Mouse (Mus musculus): ENCODE results near the gene 1700086D15Rik.

The 1700086D15Rik gene

GRCm38 (mm10) chr11:65135251-65135739 lies 24.4 kb downstream of the 1700086D15Rik start:
- no peak for DNase-seq (ENCODE audit: low spot score in 2 of 2)

- DNase-seq (ENCODE audit: low spot score in 2 of 2), result no peak
Measured at GRCm38 (mm10) chr11:65133661-65134060, 26.0 kb downstream of the 1700086D15Rik start.

- DNase-seq (ENCODE audit: low spot score in 2 of 2), result no peak
Measured at GRCm38 (mm10) chr11:65129110-65129509, 30.6 kb downstream of the 1700086D15Rik start.

DNA sequence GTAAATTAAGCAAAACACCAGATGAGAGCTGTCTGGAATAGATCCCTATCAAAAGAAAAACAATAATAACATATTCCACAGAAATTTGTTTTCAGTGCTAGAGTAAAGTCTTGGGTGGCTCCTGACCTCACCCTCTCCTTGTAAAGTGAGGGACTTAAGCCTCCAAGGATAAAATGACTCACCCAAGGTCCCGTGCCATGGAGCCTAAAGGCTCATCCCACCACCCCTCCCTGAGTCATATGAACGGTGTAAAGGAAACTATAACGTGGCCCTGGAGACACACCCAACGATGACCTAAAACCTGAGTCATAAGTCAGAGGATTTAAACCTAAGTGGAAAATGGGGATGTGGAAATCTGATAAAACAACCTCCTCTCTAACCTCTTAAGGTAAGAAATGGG lies 31.0 kb downstream of the 1700086D15Rik start:
- no peak for DNase-seq (ENCODE audit: low spot score in 2 of 2)

DNA sequence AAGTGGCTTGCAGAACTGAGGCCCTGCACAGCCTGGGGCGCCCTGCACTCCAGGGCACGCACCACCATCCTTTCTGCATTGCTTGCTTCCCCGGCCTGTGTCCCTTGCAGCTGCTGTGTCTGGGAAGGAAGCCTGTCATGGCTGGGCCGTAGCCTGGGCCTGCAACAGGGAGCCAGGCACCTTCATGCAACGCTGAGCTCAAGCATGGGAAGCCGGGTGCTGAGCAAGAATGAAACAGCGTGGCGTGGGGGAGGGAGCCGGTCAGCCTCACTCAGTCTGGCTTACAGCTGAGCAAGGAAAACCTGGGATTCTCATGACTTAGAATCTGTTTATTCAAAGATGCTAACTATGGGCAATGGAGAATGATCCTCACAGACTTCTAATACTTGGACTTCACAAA lies 33.1 kb downstream of the 1700086D15Rik start:
- no peak for DNase-seq (ENCODE audit: low spot score in 2 of 2)

- peak; percentile 35 to 68 for DNase-seq (ENCODE audit: low spot score in 2 of 2)
Measured at GRCm38 (mm10) chr11:65124913-65125418, 34.7 kb downstream of the 1700086D15Rik start.

GRCm38 (mm10) chr11:65120276-65120675 lies 39.4 kb downstream of the 1700086D15Rik start:
- no peak for DNase-seq (ENCODE audit: low spot score in 2 of 2)

- DNase-seq (ENCODE audit: low spot score in 2 of 2), result no peak
Measured at GRCm38 (mm10) chr11:65115811-65116210, 43.9 kb downstream of the 1700086D15Rik start.

DNA sequence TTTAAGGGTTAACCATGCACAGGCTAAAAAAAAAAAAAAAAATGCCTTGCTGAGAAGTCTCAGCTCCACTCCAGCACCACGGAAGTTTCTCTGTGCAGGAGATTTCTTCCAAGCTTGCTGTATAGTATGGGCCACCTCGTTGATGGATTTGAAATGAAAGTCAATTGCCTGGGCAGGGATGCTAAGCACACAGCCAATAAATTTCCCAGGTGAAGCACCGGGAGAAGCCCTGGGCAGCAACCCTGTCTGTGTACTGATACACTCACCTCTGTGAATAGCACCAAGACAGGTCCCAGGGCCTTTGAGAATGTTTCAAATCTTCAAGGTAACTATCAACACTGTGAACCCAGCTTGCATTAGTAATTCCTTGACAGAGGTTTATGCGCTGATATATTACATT lies 47.6 kb downstream of the 1700086D15Rik start:
- no peak for DNase-seq (ENCODE audit: low spot score in 2 of 2)

GRCm38 (mm10) chr11:65111651-65112050 lies 48.0 kb downstream of the 1700086D15Rik start:
- no peak for DNase-seq (ENCODE audit: low spot score in 2 of 2)

DNA sequence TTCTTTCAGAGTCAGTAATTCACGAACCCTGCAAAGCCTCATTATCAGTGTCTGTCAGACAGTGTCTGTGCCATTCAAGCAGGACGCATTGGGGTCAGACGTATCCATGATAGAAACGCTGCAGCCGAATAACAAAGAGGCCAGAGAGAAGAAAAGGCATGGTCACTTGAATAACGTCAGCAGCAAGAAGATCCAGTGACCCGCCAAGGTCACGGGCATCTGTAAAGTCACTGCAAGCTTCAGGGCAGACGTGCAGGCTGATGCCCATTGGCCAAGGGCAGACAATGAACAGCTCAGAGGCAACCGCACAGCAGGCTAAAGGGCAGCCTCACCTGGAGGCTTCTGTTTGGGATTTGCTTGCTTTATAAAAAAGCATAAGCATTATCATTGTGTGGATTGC lies 49.6 kb downstream of the 1700086D15Rik start:
- no peak for DNase-seq (ENCODE audit: low spot score in 2 of 2)

DNA sequence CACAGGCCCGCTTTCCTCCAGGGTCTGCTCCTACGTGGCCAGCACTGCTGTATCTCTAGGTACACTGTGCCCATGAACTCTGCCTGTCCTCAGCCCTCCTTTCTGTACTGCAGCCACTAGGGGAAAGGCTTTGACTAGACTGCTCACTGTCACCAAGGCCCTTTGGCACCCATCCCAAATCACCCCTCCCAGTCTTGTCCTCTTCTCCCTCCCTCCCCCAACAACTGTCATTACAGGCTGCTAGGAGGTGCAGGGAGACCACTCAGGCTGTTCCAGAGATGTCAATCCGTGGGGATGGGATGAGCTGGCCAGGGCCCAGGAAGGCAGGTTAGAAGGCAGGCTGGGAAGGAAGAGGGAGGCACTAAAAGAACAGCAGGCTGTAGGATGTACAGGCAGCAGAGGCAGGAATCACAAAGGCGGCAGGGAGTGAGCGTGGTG lies 51.9 kb downstream of the 1700086D15Rik start:
- no peak for DNase-seq (ENCODE audit: low spot score in 2 of 2)

DNA sequence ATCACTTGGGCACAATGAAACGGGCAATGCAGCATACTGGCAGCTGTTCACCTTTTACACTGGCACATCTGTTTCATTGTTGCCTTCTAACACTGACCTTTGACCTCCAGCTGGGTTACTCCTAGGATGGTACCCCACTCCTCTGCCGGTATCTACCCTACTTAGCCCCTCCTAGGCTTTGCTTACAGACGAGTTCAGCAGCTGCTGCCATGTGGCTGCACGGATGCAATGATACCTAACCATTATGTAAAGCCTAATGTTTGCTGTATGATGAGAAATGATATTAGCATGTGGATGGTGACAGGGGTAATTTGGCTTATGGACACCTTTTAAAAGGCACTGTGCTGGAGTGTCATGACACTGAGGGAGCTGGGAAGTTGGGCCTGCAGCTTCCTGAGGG lies 52.5 kb downstream of the 1700086D15Rik start:
- no peak for DNase-seq (ENCODE audit: low spot score in 2 of 2)

DNA sequence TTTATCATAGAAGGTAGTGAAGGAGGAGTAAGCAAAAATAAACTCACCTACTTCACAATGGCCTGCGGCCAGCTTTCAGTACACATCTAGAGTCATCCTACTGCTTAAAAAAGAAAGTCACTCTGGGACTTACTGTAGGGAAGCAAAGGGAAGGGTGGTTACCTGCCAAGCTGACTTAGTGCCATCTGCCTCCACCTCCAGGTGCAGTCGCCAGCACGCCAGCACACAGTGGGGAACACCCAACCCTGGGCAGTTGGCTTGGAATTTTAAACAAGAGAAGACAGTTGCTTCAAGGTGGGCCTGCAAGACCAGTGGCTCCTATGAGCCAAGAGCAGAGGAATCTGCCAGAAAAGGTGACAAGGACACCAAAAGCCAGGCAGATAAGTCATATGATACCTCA lies 55.6 kb downstream of the 1700086D15Rik start:
- no peak for DNase-seq (ENCODE audit: low spot score in 2 of 2)
